Mouse (Mus musculus) cerebellum, adult 2 months (tissue): ENCODE measurements around the gene Gm10320.

Source experiments
- CTCF ChIP-seq: fragments of 200-500 bp; IDR thresholded peaks from 2 replicates; pipeline ENCODE4 v1.5.1; 2011; ENCODE audit warnings: low read depth, mild to moderate bottlenecking, control low read depth, low read length, moderate library complexity, borderline replicate concordance; ENCODE audit not compliant: insufficient read depth
- POLR2A ChIP-seq: fragments of 200-500 bp; IDR thresholded peaks from 2 replicates; pipeline ENCODE4 v1.6.1; 2011; ENCODE audit warnings: low read length, control low read depth, borderline replicate concordance; ENCODE audit not compliant: insufficient read depth

- TF ChIP-seq CTCF (no peak), POLR2A (no peak)
Observed at GRCm38 (mm10) chr13:98456398-98456797, 35.4 kb downstream of the Gm10320 start.
